Mouse (Mus musculus) hindbrain, embryonic 12.5 days (tissue): ENCODE data around the gene Polr3h. TPM values are rescaled to one million over a fixed set of nuclear protein-coding genes. Genes with fewer than 3 reads are reported as not detected.

ENCODE experiments used
- ATAC-seq: fragments of 200-750 bp; cut with Nextera tagmentation; 2 replicates; pipeline ENCODE4 v1.8.0; 2017; ENCODE audit warnings: moderate TSS enrichment; ENCODE audit not compliant: low FRiP score
- H3K27ac ChIP-seq: fragments of 300-500 bp; sonication (generic); 2 replicates; pipeline ENCODE4 v1.5.1; 2016; ENCODE audit warnings: mild to moderate bottlenecking
- H3K27me3 ChIP-seq: fragments of 300-500 bp; sonication (generic); 2 replicates; pipeline ENCODE4 v1.6.1; 2016; ENCODE audit warnings: mild to moderate bottlenecking
- H3K36me3 ChIP-seq: fragments of 300-500 bp; sonication (generic); 2 replicates; pipeline ENCODE4 v1.6.1; 2016; ENCODE audit warnings: mild to moderate bottlenecking
- H3K4me1 ChIP-seq: fragments of 300-500 bp; sonication (generic); 2 replicates; pipeline ENCODE4 v1.6.1; 2016
- H3K4me2 ChIP-seq: fragments of 300-500 bp; sonication (generic); replicated peaks from 2 replicates; pipeline ENCODE4 v1.6.1; 2016; ENCODE audit warnings: mild to moderate bottlenecking
- H3K4me3 ChIP-seq: fragments of 300-500 bp; sonication (generic); 2 replicates; pipeline ENCODE4 v1.5.1; 2016; ENCODE audit warnings: mild to moderate bottlenecking
- H3K9ac ChIP-seq: fragments of 300-500 bp; sonication (generic); 2 replicates; pipeline ENCODE4 v1.6.1; 2016; ENCODE audit warnings: mild to moderate bottlenecking, moderate library complexity
- H3K9me3 ChIP-seq: fragments of 300-500 bp; sonication (generic); replicated peaks from 2 replicates; pipeline ENCODE4 v1.6.1; 2016; ENCODE audit warnings: mild to moderate bottlenecking
- WGBS: fragments of 180-500 bp; shearing (Covaris S2); methylation state at CpG from one replicate; pipeline ENCODE4 v1.1.7; 2016; 5-methylcytosine and 5-hydroxymethylcytosine counted together
- polyA plus RNA-seq: library from polyadenylated mRNA; unstranded; fragments of >200 nt; fragmentation: Nextera tagmentation; extraction: Ambion mirVana; gene quantifications from 2 replicates; pipeline ENCODE4 v1.2.1, GENCODE M21; 2016

The Polr3h gene
- polyA plus RNA-seq, 1 experiment from 2014 or later: 58.0 TPM

DNA sequence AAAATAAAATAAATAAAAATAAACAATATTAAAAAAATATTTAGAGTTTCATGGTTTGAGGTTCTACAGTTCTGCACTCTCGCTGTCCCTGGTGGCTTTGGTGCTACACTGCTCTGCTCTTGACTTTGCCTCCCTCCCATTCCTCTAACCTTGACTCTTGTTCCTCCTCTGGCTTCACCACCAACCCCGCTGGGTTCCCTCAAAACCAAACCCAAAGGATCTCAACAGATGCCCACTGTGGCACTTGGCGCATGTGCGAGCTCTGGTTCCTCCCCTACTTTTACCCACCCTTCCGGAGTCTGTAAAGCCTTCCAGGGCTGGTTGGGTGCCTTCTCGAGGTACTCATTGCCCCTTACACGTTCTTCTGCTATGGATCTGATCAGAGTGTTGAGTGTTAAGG is 83.8 kb downstream of the Polr3h start:
- no peak for ATAC-seq
- Histone ChIP-seq H3K9me3 (no peaks in the 10 kb centered on the region), H3K27ac (no peak overlapping the region), H3K9ac (no peak overlapping the region), H3K4me3 (no peak overlapping the region), H3K36me3 (no peaks in the 10 kb centered on the region; the same call in 1 of the 2 replicates), H3K4me1 (0 out of 2 replicates have a peak, but pooled peaks cover 3% of the 10 kb centered on the region), H3K4me2 (no peak overlapping the region), H3K27me3 (peaks cover 3% of the 10 kb centered on the region; the same call in 1 of the 2 replicates)
- 84% methylated on average over 7 of the region's 7 CpGs for WGBS

DNA sequence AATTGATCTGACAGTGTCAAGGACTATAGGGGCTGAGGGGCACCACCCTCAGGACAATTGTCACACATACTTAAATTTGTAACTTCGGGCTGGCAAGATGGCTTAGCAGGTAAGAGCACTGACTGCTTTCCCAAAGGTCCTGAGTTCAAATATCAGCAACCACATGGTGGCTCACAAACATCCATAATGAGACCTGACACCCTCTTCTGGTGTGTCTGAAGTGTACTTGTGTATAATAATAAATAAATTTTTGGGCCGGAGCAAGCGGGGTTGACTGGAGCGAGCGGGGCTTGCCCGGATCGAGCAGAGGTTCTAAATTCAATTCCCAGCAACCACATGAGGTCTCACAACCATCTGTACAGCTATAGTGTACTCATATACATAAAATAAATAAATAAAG is 85.7 kb downstream of the Polr3h start:
- Histone ChIP-seq H3K36me3 (no peaks in the 10 kb centered on the region), H3K4me1 (peaks cover 13% of the 10 kb centered on the region), H3K9me3 (no peaks in the 10 kb centered on the region), H3K4me2 (no peak overlapping the region), H3K27ac (no peak overlapping the region), H3K9ac (no peak overlapping the region), H3K4me3 (no peak overlapping the region), H3K27me3 (peaks cover 16% of the 10 kb centered on the region; the same call in 1 of the 2 replicates)
- 89% methylated on average over 7 of the region's 7 CpGs for WGBS
- ATAC-seq: no peak

DNA sequence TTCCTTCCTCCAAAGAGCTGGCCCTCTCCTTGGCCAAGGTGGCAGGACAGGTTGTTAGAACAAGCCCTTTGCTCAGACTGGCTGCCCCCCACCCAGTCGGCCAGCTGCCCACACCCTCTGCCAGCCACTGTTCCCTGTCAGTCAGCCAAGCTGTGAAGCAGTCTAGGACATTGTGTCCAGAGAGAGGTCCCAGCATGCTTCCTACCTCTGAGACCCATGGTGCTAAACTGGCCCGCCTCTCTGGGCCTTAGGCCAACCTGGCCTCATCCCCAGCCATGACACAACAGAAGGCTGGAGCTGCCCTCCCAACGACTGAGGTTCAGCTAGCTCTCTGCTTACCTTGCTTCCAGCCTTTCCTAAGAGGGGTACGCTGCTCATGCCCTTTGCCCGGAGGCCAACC is 86.4 kb downstream of the Polr3h start:
- H3K4me2 ChIP-seq: no peak overlapping the region
- H3K4me3 ChIP-seq: no peak overlapping the region
- no peak overlapping the region; the same call in 1 of the 2 replicates for H3K9ac ChIP-seq
- no peak overlapping the region for H3K27ac ChIP-seq
- 64% methylated on average over 5 of the region's 5 CpGs for WGBS
- H3K36me3 ChIP-seq: no peaks in the 10 kb centered on the region
- H3K27me3 ChIP-seq: peaks cover 18% of the 10 kb centered on the region; the same call in 1 of the 2 replicates
- ATAC-seq: no peak
- peaks cover 13% of the 10 kb centered on the region for H3K4me1 ChIP-seq
- H3K9me3 ChIP-seq: no peaks in the 10 kb centered on the region

DNA sequence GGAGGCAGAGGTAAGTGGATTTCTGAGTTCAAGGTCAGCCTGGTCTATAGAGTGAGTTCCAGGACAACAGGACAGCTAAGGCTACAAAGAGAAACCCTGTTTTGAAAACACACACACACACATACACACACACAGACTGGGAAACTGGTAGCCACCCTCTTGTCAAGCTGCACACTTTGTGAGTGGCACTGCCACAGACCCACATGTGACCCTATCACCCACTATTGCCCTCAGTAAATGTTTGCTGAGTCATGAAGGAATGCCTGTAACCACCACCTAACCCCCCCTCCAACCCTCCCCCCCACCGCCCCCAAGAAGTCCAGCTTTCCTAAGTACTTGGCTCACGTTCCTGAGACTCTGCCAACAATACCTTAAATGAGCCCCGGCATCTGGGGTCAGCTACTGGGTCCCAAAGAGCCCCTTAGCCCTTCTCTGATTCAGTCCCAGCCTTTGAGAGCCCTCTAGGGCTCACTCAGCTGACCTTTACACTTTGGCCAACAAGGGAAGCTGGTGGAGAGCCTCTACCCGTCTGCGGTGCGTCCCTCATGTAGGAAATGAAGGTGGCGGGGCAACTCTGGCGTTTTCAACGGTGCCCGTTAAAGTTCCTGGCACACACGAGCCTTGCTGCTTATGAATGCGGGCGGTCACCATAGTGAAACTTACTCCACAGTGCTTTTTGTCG is 87.3 kb downstream of the Polr3h start:
- Histone ChIP-seq H3K27me3 (peaks cover 18% of the 10 kb centered on the region; the same call in 1 of the 2 replicates), H3K4me1 (peaks cover 13% of the 10 kb centered on the region), H3K9me3 (no peaks in the 10 kb centered on the region), H3K36me3 (no peaks in the 10 kb centered on the region), H3K4me2 (no peak overlapping the region), H3K4me3 (no peak overlapping the region), H3K9ac (no peak overlapping the region), H3K27ac (no peak overlapping the region)
- ATAC-seq: no peak
- 70% methylated on average over 14 of the region's 14 CpGs for WGBS

Other genes starting within 250 kb of the Polr3h start
- 8.4 and 9.0 TPM in 2 replicates for gene Chadl, start 229.0 kb downstream of the Polr3h start, polyA plus RNA-seq
- gene Zc3h7b, start 181.2 kb downstream of the Polr3h start, polyA plus RNA-seq: 51.6 and 52.1 TPM in 2 replicates
- gene Rangap1, start 180.7 kb downstream of the Polr3h start, polyA plus RNA-seq: 131 and 134 TPM in 2 replicates
- 30.0 and 31.9 TPM in 2 replicates for gene Tef, start 123.8 kb downstream of the Polr3h start, polyA plus RNA-seq
- gene Tob2, start 67.4 kb downstream of the Polr3h start, polyA plus RNA-seq: 20.4 and 21.2 TPM in 2 replicates
- 102 and 115 TPM in 2 replicates for gene Phf5a, start 54.3 kb downstream of the Polr3h start, polyA plus RNA-seq
- gene Aco2, start 53.9 kb downstream of the Polr3h start, polyA plus RNA-seq: 193 TPM in 2 replicates
- gene Csdc2, start 10.5 kb upstream of the Polr3h start, polyA plus RNA-seq: 48.0 and 57.1 TPM in 2 replicates
- gene Pmm1, start 34.7 kb upstream of the Polr3h start, polyA plus RNA-seq: 30.7 and 32.3 TPM in 2 replicates
- gene 1700029P11Rik, start 54.3 kb upstream of the Polr3h start, polyA plus RNA-seq: not detected in 2 replicates
- 58.4 and 62.3 TPM in 2 replicates for gene Xrcc6, start 61.6 kb upstream of the Polr3h start, polyA plus RNA-seq
- 41.4 and 42.3 TPM in 2 replicates for gene Desi1, start 107.6 kb upstream of the Polr3h start, polyA plus RNA-seq
- 169 and 192 TPM in 2 replicates for gene Snu13, start 121.4 kb upstream of the Polr3h start, polyA plus RNA-seq
- gene 4930407I10Rik, start 132.9 kb upstream of the Polr3h start, polyA plus RNA-seq: not detected in 2 replicates
- 0.14 TPM in 1 of 2 replicates, not detected in the other for gene Mei1, start 143.8 kb upstream of the Polr3h start, polyA plus RNA-seq
- gene Ccdc134, start 201.7 kb upstream of the Polr3h start, polyA plus RNA-seq: 17.0 and 17.1 TPM in 2 replicates
- 230 and 244 TPM in 2 replicates for gene Srebf2, start 220.9 kb upstream of the Polr3h start, polyA plus RNA-seq